ENCODE assay signal across 23 mouse cellular contexts in genomic region chr8:124909936-124910335, GRCm38 (mm10). TPM values are rescaled to one million over a fixed set of nuclear protein-coding genes. Genes with fewer than 3 reads are reported as not detected.
A peak's percentile ranks its signal among the peaks of the same experiment; 100 is the strongest.
DNase-seq lines count a peak whose midpoint lies in the region; ATAC-seq and TF ChIP-seq lines count a peak whose summit lies in the region.
"Had no signal": no experiment of that assay in that cellular context is flagged by ENCODE, and none has a peak within 500 bp of the region (broad histone marks: within the 10 kb centered on the region; RNA-seq: fewer than 3 reads in every experiment).

No protein-coding gene starts in this region.

- peak overlapping the region; percentile 32; the same call in 1 of the 2 replicates for H3K27ac ChIP-seq in cerebellum, adult 2 months (ENCODE audit: insufficient read depth, low read length)
- peak overlapping the region; percentile 67 for H3K27ac ChIP-seq in heart, adult 2 months
- no peak overlapping the region for H3K27ac ChIP-seq in heart, embryonic 12.5 days (ENCODE audit: poor library complexity, severe bottlenecking)
- H3K27ac ChIP-seq in heart, embryonic 15.5 days, result peak overlapping the region; percentile 55
- H3K27ac ChIP-seq: hindbrain, embryonic 15.5 days; limb, embryonic 10.5 days; liver, embryonic 15.5 days; lung, embryonic 15.5 days; stomach, postnatal 0 days had no signal

- no peak for TF ChIP-seq POLR2A in cerebellum, adult 2 months (IDR thresholded peaks at IDR 0.05; ENCODE audit: borderline replicate concordance, insufficient read depth, low read length)
- no peak for TF ChIP-seq POLR2A in heart, adult 2 months (IDR thresholded peaks at IDR 0.05; ENCODE audit: insufficient read depth, low read depth, low read length)

- WGBS in cerebellum, adult 2 months, result 24% methylated on average over 16 of the region's 16 CpGs
- WGBS in heart, adult 2 months, result 49% methylated on average over 16 of the region's 16 CpGs
- 72% methylated on average over 16 of the region's 16 CpGs for WGBS in heart, embryonic 12.5 days
- 46% methylated on average over 16 of the region's 16 CpGs for WGBS in heart, embryonic 15.5 days

- H3K79me2 ChIP-seq in heart, adult 2 months (replicated peaks; ENCODE audit: control insufficient read depth, insufficient read depth, low read length), result peaks cover 4% of the 10 kb centered on the region

- H3K4me1 ChIP-seq in cerebellum, adult 2 months (ENCODE audit: control insufficient read depth, insufficient read depth, low read length), result peaks cover 39% of the 10 kb centered on the region
- peaks cover 14% of the 10 kb centered on the region for H3K4me1 ChIP-seq in heart, adult 2 months (ENCODE audit: control insufficient read depth, insufficient read depth, low read length)
- H3K4me1 ChIP-seq in heart, embryonic 12.5 days (replicated peaks), result peaks cover 14% of the 10 kb centered on the region
- H3K4me1 ChIP-seq in heart, embryonic 15.5 days (replicated peaks), result peaks cover 15% of the 10 kb centered on the region
- H3K4me1 ChIP-seq: limb, embryonic 10.5 days had no signal

- peak; percentile 79 for TF ChIP-seq EP300 in heart, adult 2 months (IDR thresholded peaks at IDR 0.05; ENCODE audit: insufficient read depth, low read depth, low read length)

- no peak for ATAC-seq in heart, embryonic 12.5 days (ENCODE audit: insufficient number of reproducible peaks, low FRiP score)
- ATAC-seq in heart, embryonic 15.5 days (replicated peaks; ENCODE audit: insufficient number of reproducible peaks, insufficient read depth, low FRiP score, low read depth), result 0 out of 2 replicates have a peak, but pooled peaks have one; percentile 56
- ATAC-seq: activated CD4-positive, CD25-positive, alpha-beta regulatory T cell, adult 4 months; forebrain, embryonic 14.5 days had no signal

- peaks cover 6% of the 10 kb centered on the region for H3K9me3 ChIP-seq in heart, embryonic 12.5 days (replicated peaks)
- H3K9me3 ChIP-seq in heart, embryonic 15.5 days (replicated peaks), result no peaks in the 10 kb centered on the region
- H3K9me3 ChIP-seq: hindbrain, embryonic 15.5 days; limb, embryonic 10.5 days; liver, embryonic 15.5 days; lung, embryonic 15.5 days had no signal

- peak in 1 of 2 experiments; percentile 48 for DNase-seq in cerebellum, adult 2 months
- no peak for DNase-seq in cerebellum, adult 8-10 months
- peak; percentile 50 to 77 for DNase-seq in heart, adult 2 months
- peak; percentile 75 to 84 for DNase-seq in heart, postnatal 10 days
- DNase-seq in c-Kit-positive CD71-positive TER-119-positive erythroid progenitor cells, embryonic 14.5 days (ENCODE audit: low spot score), result no peak
- DNase-seq: gastrocnemius, postnatal 14 days; kidney, adult 9 months; kidney, postnatal 14 days; liver; lung, postnatal 4 days; midbrain, embryonic 14.5 days; right cerebral cortex, postnatal 14 days; thymus, adult 2 months; thymus, postnatal 4 days had no signal

- H3K27me3 ChIP-seq in cerebellum, adult 2 months (ENCODE audit: control insufficient read depth, insufficient read depth, low read length), result no peaks in the 10 kb centered on the region
- H3K27me3 ChIP-seq in heart, adult 2 months (ENCODE audit: control insufficient read depth, insufficient read depth, low read length), result no peaks in the 10 kb centered on the region
- H3K27me3 ChIP-seq in heart, embryonic 12.5 days (replicated peaks), result no peaks in the 10 kb centered on the region
- no peaks in the 10 kb centered on the region for H3K27me3 ChIP-seq in heart, embryonic 15.5 days
- H3K27me3 ChIP-seq: hindbrain, embryonic 15.5 days; liver, embryonic 15.5 days; lung, embryonic 15.5 days had no signal

- peaks cover 7% of the 10 kb centered on the region for H3K36me3 ChIP-seq in heart, adult 2 months (ENCODE audit: control insufficient read depth, insufficient read depth, low read length)
- peaks cover 94% of the 10 kb centered on the region for H3K36me3 ChIP-seq in heart, embryonic 12.5 days
- peaks cover 70% of the 10 kb centered on the region for H3K36me3 ChIP-seq in heart, embryonic 15.5 days

- no peak for TF ChIP-seq CTCF in cerebellum, adult 2 months (IDR thresholded peaks at IDR 0.05; ENCODE audit: borderline replicate concordance, insufficient read depth, low read depth, low read length)
- no peak for TF ChIP-seq CTCF in heart, adult 2 months (IDR thresholded peaks at IDR 0.05)

- H3K4me3 ChIP-seq in cerebellum, adult 2 months (replicated peaks; ENCODE audit: insufficient read depth, low read depth, low read length), result no peak overlapping the region
- no peak overlapping the region for H3K4me3 ChIP-seq in heart, adult 2 months
- H3K4me3 ChIP-seq in heart, embryonic 12.5 days, result no peak overlapping the region
- H3K4me3 ChIP-seq in heart, embryonic 15.5 days, result no peak overlapping the region
- H3K4me3 ChIP-seq: hindbrain, embryonic 15.5 days; limb, embryonic 10.5 days; liver, embryonic 15.5 days; lung, embryonic 15.5 days had no signal

- intact Hi-C loops in heart, adult 2 months (cut with DNase I), result loop anchor here (5.0 kb wide), 1 partner anchor 37 kb away; the partner anchor contains the start of gene Egln1
- intact Hi-C loops in heart, postnatal 10 days (cut with DNase I), result loop anchor here (5.0 kb wide), 1 partner anchor 37 kb away; the partner anchor contains the start of gene Egln1

- no peak overlapping the region for H3K4me2 ChIP-seq in heart, embryonic 12.5 days
- no peak overlapping the region for H3K4me2 ChIP-seq in heart, embryonic 15.5 days
- H3K4me2 ChIP-seq: hindbrain, embryonic 15.5 days; liver, embryonic 15.5 days; lung, embryonic 15.5 days had no signal

- H3K9ac ChIP-seq in heart, adult 2 months (ENCODE audit: low read depth, low read length), result no peak overlapping the region
- no peak overlapping the region for H3K9ac ChIP-seq in heart, embryonic 12.5 days
- H3K9ac ChIP-seq in heart, embryonic 15.5 days, result no peak overlapping the region
- H3K9ac ChIP-seq: hindbrain, embryonic 15.5 days; liver, embryonic 15.5 days; lung, embryonic 15.5 days had no signal

RNA-seq across cellular contexts. Expression of gene Sprtn, which starts 12.2 kb away (rescaled TPM):
- 18.5 and 19.5 TPM in 2 replicates for polyA plus RNA-seq in cerebellum, adult 2 months (2012; rRNA removed)
- total RNA-seq in heart, adult 2 months (2021), result 10 to 100 TPM; 10.3 TPM
- 8.3 and 13.7 TPM in 2 replicates for polyA plus RNA-seq in heart, adult 2 months (2012; rRNA removed)
- polyA plus RNA-seq in heart, embryonic 12.5 days (2016; fragmentation: Nextera tagmentation; extraction: Ambion mirVana), result 10.4 and 10.9 TPM in 2 replicates
- 7.2 and 9.6 TPM in 2 replicates for polyA plus RNA-seq in heart, embryonic 15.5 days (2015; fragmentation: Nextera tagmentation; extraction: Ambion mirVana)
- total RNA-seq in heart, postnatal 10 days (2021), result 10 to 100 TPM; 16.0 to 18.9 TPM

RNA-seq across cellular contexts. Expression of gene Exoc8, which starts 12.4 kb away (rescaled TPM):
- polyA plus RNA-seq in cerebellum, adult 2 months (2012; rRNA removed), result 16.2 and 18.2 TPM in 2 replicates
- total RNA-seq in heart, adult 2 months (2021), result 10 to 100 TPM; 18.8 to 20.2 TPM
- 6.8 and 9.7 TPM in 2 replicates for polyA plus RNA-seq in heart, adult 2 months (2012; rRNA removed)
- 10.1 and 10.3 TPM in 2 replicates for polyA plus RNA-seq in heart, embryonic 12.5 days (2016; fragmentation: Nextera tagmentation; extraction: Ambion mirVana)
- polyA plus RNA-seq in heart, embryonic 15.5 days (2015; fragmentation: Nextera tagmentation; extraction: Ambion mirVana), result 6.5 and 7.6 TPM in 2 replicates
- total RNA-seq in heart, postnatal 10 days (2021), result 10 to 100 TPM; 19.5 to 20.5 TPM

RNA-seq across cellular contexts. Expression of gene Egln1, which starts 39.2 kb away (rescaled TPM):
- polyA plus RNA-seq in cerebellum, adult 2 months (2012; rRNA removed), result 58.1 and 58.8 TPM in 2 replicates
- 100 to 1,000 TPM; 331 to 374 TPM for total RNA-seq in heart, adult 2 months (2021)
- polyA plus RNA-seq in heart, adult 2 months (2012; rRNA removed), result 146 and 227 TPM in 2 replicates
- 16.5 and 18.6 TPM in 2 replicates for polyA plus RNA-seq in heart, embryonic 12.5 days (2016; fragmentation: Nextera tagmentation; extraction: Ambion mirVana)
- 16.7 and 18.4 TPM in 2 replicates for polyA plus RNA-seq in heart, embryonic 15.5 days (2015; fragmentation: Nextera tagmentation; extraction: Ambion mirVana)
- total RNA-seq in heart, postnatal 10 days (2021), result 100 to 1,000 TPM; 136 to 143 TPM

RNA-seq across cellular contexts. Expression of gene 2810004N23Rik, which starts 47.0 kb away (rescaled TPM):
- polyA plus RNA-seq in cerebellum, adult 2 months (2012; rRNA removed), result 15.0 and 15.7 TPM in 2 replicates
- total RNA-seq in heart, adult 2 months (2021), result 10 to 100 TPM; 47.3 to 51.7 TPM
- polyA plus RNA-seq in heart, adult 2 months (2012; rRNA removed), result 28.9 and 46.7 TPM in 2 replicates
- polyA plus RNA-seq in heart, embryonic 12.5 days (2016; fragmentation: Nextera tagmentation; extraction: Ambion mirVana), result 57.1 and 59.4 TPM in 2 replicates
- 46.3 and 51.6 TPM in 2 replicates for polyA plus RNA-seq in heart, embryonic 15.5 days (2015; fragmentation: Nextera tagmentation; extraction: Ambion mirVana)
- 10 to 100 TPM; 40.6 to 43.8 TPM for total RNA-seq in heart, postnatal 10 days (2021)

RNA-seq across cellular contexts. Expression of gene Gnpat, which starts 47.1 kb away (rescaled TPM):
- 98.3 and 100 TPM in 2 replicates for polyA plus RNA-seq in cerebellum, adult 2 months (2012; rRNA removed)
- total RNA-seq in heart, adult 2 months (2021), result 100 to 1,000 TPM; 169 to 189 TPM
- polyA plus RNA-seq in heart, adult 2 months (2012; rRNA removed), result 199 and 263 TPM in 2 replicates
- 109 and 116 TPM in 2 replicates for polyA plus RNA-seq in heart, embryonic 12.5 days (2016; fragmentation: Nextera tagmentation; extraction: Ambion mirVana)
- polyA plus RNA-seq in heart, embryonic 15.5 days (2015; fragmentation: Nextera tagmentation; extraction: Ambion mirVana), result 101 and 103 TPM in 2 replicates
- 100 to 1,000 TPM; 128 to 129 TPM for total RNA-seq in heart, postnatal 10 days (2021)

Comparison
In these comparisons a context has a peak if more than half of its experiments do, and no peak if none do; other contexts are left out.
1. DNase-seq: peak in heart, adult 2 months (2 of 2) and heart, postnatal 10 days (2 of 2); none in cerebellum, adult 8-10 months (single experiment) and c-Kit-positive CD71-positive TER-119-positive erythroid progenitor cells, embryonic 14.5 days (single experiment).